Mouse (Mus musculus): ENCODE data around the gene Camk1d.

DNA sequence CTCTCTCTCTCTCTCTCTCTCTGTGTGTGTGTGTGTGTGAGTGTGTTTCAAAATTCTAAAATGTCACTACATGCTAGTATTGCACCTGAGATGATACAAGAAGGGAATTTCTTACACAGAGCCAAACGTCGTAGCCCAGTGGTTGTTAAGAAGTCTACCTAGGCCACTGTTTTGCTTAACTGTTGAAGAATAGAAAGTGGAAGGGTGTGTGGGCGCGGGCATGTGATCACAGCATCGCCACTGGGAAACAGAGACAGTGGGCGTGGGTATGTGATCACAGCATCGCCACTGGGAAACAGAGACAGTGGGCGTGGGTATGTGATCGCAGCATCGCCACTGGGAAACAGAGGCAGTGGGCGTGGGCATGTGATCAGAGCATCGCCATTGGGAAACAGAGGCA, 312.3 kb downstream of the Camk1d start:
- TF ChIP-seq MYOD1 (IDR thresholded peaks at IDR 0.05; ENCODE audit: control insufficient read depth, insufficient read length, low read depth): no peak
- TF ChIP-seq USF1 (IDR thresholded peaks at IDR 0.05; ENCODE audit: low read depth): no peak
